Mouse (Mus musculus) limb, embryonic 10.5 days (tissue): ENCODE measurements around the gene Mars. TPM values are rescaled to one million over a fixed set of nuclear protein-coding genes. Genes with fewer than 3 reads are reported as not detected.

Experiments
- DNase-seq: peaks from one replicate; pipeline ENCODE4 v3.0.0-alpha.2; 2017; ENCODE audit warnings: low spot score
- H3K27ac ChIP-seq: fragments of 300-500 bp; sonication (generic); 2 replicates; pipeline ENCODE4 v1.5.1; 2016; ENCODE audit warnings: mild to moderate bottlenecking
- H3K27me3 ChIP-seq: fragments of 300-500 bp; sonication (generic); 2 replicates; pipeline ENCODE4 v1.6.1; 2016; ENCODE audit warnings: low read depth, mild to moderate bottlenecking; ENCODE audit not compliant: poor library complexity, severe bottlenecking
- H3K36me3 ChIP-seq: fragments of 300-500 bp; sonication (generic); 2 replicates; pipeline ENCODE4 v1.6.1; 2016; ENCODE audit warnings: mild to moderate bottlenecking, moderate library complexity
- H3K4me1 ChIP-seq: fragments of 300-500 bp; sonication (generic); 2 replicates; pipeline ENCODE4 v1.6.1; 2016
- H3K4me3 ChIP-seq: fragments of 300-500 bp; sonication (generic); 2 replicates; pipeline ENCODE4 v1.5.1; 2016; ENCODE audit warnings: mild to moderate bottlenecking, moderate library complexity
- H3K9me3 ChIP-seq: fragments of 300-500 bp; sonication (generic); replicated peaks from 2 replicates; pipeline ENCODE4 v1.6.1; 2016; ENCODE audit warnings: mild to moderate bottlenecking
- WGBS: fragments of 180-500 bp; shearing (Covaris S2); methylation state at CpG from one replicate; pipeline ENCODE4 v1.1.7; 2016; 5-methylcytosine and 5-hydroxymethylcytosine counted together
- polyA plus RNA-seq: library from polyadenylated mRNA; unstranded; fragments of >200 nt; fragmentation: Nextera tagmentation; extraction: Ambion mirVana; gene quantifications from 2 replicates; pipeline ENCODE4 v1.2.1, GENCODE M21; 2016

The Mars gene
- polyA plus RNA-seq: 170 and 205 TPM in 2 replicates

GRCm38 (mm10) chr10:127311476-127312355 lies at the start of gene Mars:
Gene Mars (minus strand): TSS chr10:127311786.
- H3K27ac ChIP-seq: peak within 1 kb of the TSS; percentile 89
- DNase-seq: peak; percentile 94
- H3K9me3 ChIP-seq: no peaks in the 10 kb centered on the region
- peaks cover 15% of the 10 kb centered on the region for H3K4me1 ChIP-seq
- H3K27me3 ChIP-seq: no peaks in the 10 kb centered on the region
- H3K36me3 ChIP-seq: peaks cover 34% of the 10 kb centered on the region
- H3K4me3 ChIP-seq: peak within 1 kb of the TSS; percentile 96
- under 1% methylated on average over 65 of the region's 65 CpGs for WGBS

DNA sequence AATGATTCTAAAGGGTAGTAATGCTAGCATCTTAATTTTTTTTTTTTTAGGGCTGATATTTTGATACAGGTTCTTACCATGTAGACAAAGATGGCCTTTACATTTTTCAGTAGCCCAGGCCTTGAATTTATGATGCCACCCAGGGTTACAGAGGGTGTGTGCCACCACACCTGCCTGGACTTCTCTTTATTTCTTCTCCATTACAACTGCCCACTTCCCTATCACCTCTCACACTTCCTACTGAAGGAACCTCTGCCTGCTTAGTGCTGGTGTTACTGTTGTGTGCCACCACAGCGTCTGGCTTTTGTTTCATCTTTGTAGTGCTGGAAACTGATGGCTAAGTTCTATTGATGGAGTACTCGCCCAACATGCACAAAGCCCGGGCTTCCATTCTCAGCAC lies 49.1 kb upstream of the Mars start:
- 92% methylated on average over 3 of the region's 3 CpGs for WGBS
- no peak overlapping the region for H3K4me3 ChIP-seq
- H3K27ac ChIP-seq: no peak overlapping the region
- no peaks in the 10 kb centered on the region for H3K4me1 ChIP-seq
- H3K36me3 ChIP-seq: no peaks in the 10 kb centered on the region
- no peaks in the 10 kb centered on the region for H3K9me3 ChIP-seq
- no peaks in the 10 kb centered on the region for H3K27me3 ChIP-seq
- no peak for DNase-seq

DNA sequence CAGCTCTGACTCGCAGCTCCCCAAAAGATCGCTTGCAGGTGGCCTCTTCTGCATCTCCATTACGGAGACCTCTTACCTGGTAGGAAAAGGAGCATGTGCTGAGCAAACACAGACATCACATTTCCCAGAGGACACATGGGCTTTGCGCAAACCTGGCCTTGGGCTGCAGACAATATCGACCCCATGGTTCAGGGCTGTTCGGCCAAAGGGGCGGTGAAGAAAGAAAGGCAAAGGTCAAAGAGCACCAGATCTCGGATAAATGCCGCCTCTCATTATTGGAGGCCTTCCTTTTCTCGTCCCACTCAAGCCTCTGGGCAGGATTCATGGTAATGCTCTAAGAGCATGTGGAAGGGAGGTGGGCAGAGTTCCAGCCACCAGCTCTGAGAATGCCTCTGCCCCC lies 43.8 kb upstream of the Mars start:
- no peaks in the 10 kb centered on the region for H3K36me3 ChIP-seq
- H3K4me1 ChIP-seq: peaks cover 16% of the 10 kb centered on the region
- no peak overlapping the region for H3K27ac ChIP-seq
- H3K27me3 ChIP-seq: peaks cover 13% of the 10 kb centered on the region
- 83% methylated on average over 10 of the region's 10 CpGs for WGBS
- H3K9me3 ChIP-seq: no peaks in the 10 kb centered on the region
- no peak overlapping the region for H3K4me3 ChIP-seq
- DNase-seq: no peak

- peaks cover 20% of the 10 kb centered on the region for H3K27me3 ChIP-seq
- H3K9me3 ChIP-seq: no peaks in the 10 kb centered on the region
- no peak for DNase-seq
- 86% methylated on average over 18 of the region's 18 CpGs for WGBS
- no peak within 1 kb of the TSS for H3K4me3 ChIP-seq
- H3K36me3 ChIP-seq: no peaks in the 10 kb centered on the region
- H3K4me1 ChIP-seq: peaks cover 19% of the 10 kb centered on the region
- H3K27ac ChIP-seq: no peak within 1 kb of the TSS
These were observed 42.6 kb upstream of the Mars start, which contains the start of gene Inhbe for GRCm38 (mm10) chr10:127353909-127354895. Gene Inhbe (minus strand): TSS chr10:127354411.

GRCm38 (mm10) chr10:127352766-127353165 lies 41.2 kb upstream of the Mars start:
- H3K4me1 ChIP-seq: peaks cover 19% of the 10 kb centered on the region
- no peak overlapping the region for H3K27ac ChIP-seq
- H3K4me3 ChIP-seq: no peak overlapping the region
- H3K36me3 ChIP-seq: no peaks in the 10 kb centered on the region
- peaks cover 20% of the 10 kb centered on the region for H3K27me3 ChIP-seq
- H3K9me3 ChIP-seq: no peaks in the 10 kb centered on the region
- no peak for DNase-seq
- WGBS: 90% methylated on average over 11 of the region's 11 CpGs

DNA sequence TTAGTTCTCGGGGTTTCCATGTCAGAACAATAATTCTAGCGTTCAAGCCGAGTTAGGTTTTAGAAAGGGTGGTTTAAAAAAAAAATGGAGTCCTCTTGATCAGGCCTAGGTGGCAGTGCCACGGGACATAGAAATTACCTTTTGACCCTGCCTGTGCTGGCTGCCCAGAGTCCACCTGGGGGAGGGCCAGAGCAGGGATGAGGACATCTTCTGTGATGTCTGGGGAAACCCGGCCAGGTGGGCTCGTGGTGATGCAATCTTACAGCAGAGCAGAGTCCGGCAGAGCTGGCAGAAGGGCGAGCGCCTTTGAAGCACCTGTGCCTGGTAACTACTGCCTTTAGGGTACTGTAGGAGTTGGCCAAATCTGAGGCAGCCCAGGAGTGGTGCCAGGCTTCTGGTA lies 40.6 kb upstream of the Mars start:
- H3K4me1 ChIP-seq: peaks cover 19% of the 10 kb centered on the region
- peaks cover 20% of the 10 kb centered on the region for H3K27me3 ChIP-seq
- H3K27ac ChIP-seq: no peak overlapping the region
- H3K36me3 ChIP-seq: no peaks in the 10 kb centered on the region
- no peak overlapping the region for H3K4me3 ChIP-seq
- no peaks in the 10 kb centered on the region for H3K9me3 ChIP-seq
- no peak for DNase-seq
- 86% methylated on average over 9 of the region's 9 CpGs for WGBS

GRCm38 (mm10) chr10:127351719-127352118 lies 40.1 kb upstream of the Mars start:
- WGBS: 68% methylated on average over 8 of the region's 8 CpGs
- Histone ChIP-seq H3K9me3 (no peaks in the 10 kb centered on the region), H3K4me1 (peaks cover 19% of the 10 kb centered on the region), H3K27ac (no peak overlapping the region; the same call in 1 of the 2 replicates), H3K27me3 (peaks cover 20% of the 10 kb centered on the region), H3K36me3 (no peaks in the 10 kb centered on the region), H3K4me3 (no peak overlapping the region)
- DNase-seq: no peak

- no peak for DNase-seq
- peaks cover 20% of the 10 kb centered on the region for H3K27me3 ChIP-seq
- no peaks in the 10 kb centered on the region for H3K9me3 ChIP-seq
- peaks cover 19% of the 10 kb centered on the region for H3K4me1 ChIP-seq
- H3K36me3 ChIP-seq: no peaks in the 10 kb centered on the region
- H3K4me3 ChIP-seq: peak overlapping the region; percentile 41
- H3K27ac ChIP-seq: peak overlapping the region; percentile 63
- 81% methylated on average over 8 of the region's 8 CpGs for WGBS
These were observed 39.7 kb upstream of the Mars start for GRCm38 (mm10) chr10:127351285-127351595.

DNA sequence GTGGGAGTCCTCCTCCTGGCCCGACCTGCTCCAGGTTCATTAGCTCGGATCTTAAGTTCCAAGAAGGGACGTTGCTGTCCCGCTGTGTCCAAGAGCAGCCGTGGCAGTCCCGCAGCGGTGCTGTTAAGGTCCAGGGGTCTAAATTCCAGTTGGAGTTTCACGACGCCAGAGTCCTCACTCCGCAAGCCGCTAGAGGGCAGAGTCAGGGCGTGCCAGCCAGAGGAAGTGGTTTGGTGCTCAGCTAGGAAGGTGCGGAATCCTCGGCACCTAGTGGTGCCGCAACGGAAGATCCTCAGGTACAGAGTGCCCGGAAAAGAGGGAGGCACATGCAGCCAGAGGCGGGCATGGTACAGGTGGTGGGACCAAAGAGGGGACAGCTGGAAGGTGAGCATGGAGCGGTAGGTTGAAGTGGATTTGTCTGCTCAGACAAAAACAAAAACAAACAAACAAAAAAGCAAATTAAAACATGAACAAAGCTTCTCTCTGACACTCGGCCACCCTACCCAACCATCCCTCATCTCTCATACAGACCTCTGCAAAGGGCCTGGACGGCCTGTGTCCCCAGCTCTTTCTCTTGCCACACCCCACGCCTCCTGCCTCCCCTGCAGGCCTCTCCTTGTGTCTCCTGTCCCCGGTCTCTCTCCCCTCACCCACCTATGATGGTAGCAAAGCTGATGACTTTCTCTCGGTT lies 39.2 kb upstream of the Mars start:
- peaks cover 19% of the 10 kb centered on the region for H3K4me1 ChIP-seq
- DNase-seq: peak; percentile 87
- no peaks in the 10 kb centered on the region for H3K36me3 ChIP-seq
- 15% methylated on average over 24 of the region's 24 CpGs for WGBS
- H3K27me3 ChIP-seq: peaks cover 20% of the 10 kb centered on the region
- no peaks in the 10 kb centered on the region for H3K9me3 ChIP-seq
- peak overlapping the region; percentile 41 for H3K4me3 ChIP-seq
- H3K27ac ChIP-seq: peak overlapping the region; percentile 63

- Histone ChIP-seq H3K36me3 (no peaks in the 10 kb centered on the region), H3K4me1 (peaks cover 19% of the 10 kb centered on the region), H3K9me3 (no peaks in the 10 kb centered on the region), H3K27me3 (peaks cover 20% of the 10 kb centered on the region), H3K27ac (no peak overlapping the region), H3K4me3 (no peak overlapping the region)
- WGBS: 84% methylated on average over 8 of the region's 8 CpGs
- no peak for DNase-seq
These were observed 38.2 kb upstream of the Mars start for GRCm38 (mm10) chr10:127349810-127350209.

DNA sequence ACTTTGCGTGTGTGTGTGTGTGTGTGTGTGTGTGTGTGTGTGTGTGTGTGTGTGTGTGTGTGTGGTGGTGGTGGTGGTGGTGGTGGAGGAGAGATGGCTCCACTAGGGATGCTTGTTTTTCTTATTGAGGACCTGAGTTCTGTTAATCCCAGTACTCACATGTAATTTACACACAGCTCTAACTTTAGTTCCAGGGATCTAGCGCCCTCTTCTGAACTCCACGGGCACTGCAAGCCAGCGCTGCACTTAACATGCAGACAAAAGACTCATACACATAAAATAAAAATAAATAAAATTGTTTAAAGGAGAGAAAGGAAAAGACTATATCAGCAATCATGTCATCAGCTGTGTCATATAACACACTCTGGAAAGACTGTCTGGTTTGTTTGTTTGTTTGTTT lies 37.4 kb upstream of the Mars start:
- no peak for DNase-seq
- 76% methylated on average over 4 of the region's 4 CpGs for WGBS
- H3K27me3 ChIP-seq: peaks cover 20% of the 10 kb centered on the region
- no peaks in the 10 kb centered on the region for H3K36me3 ChIP-seq
- H3K9me3 ChIP-seq: no peaks in the 10 kb centered on the region
- H3K4me1 ChIP-seq: peaks cover 19% of the 10 kb centered on the region
- no peak overlapping the region for H3K27ac ChIP-seq
- no peak overlapping the region for H3K4me3 ChIP-seq

- Histone ChIP-seq H3K36me3 (no peaks in the 10 kb centered on the region), H3K9me3 (no peaks in the 10 kb centered on the region), H3K4me1 (peaks cover 25% of the 10 kb centered on the region), H3K27me3 (peaks cover 17% of the 10 kb centered on the region; the same call in 1 of the 2 replicates), H3K27ac (no peak overlapping the region), H3K4me3 (no peak overlapping the region)
- no peak for DNase-seq
- 93% methylated on average over 3 of the region's 3 CpGs for WGBS
These were observed 34.6 kb upstream of the Mars start for GRCm38 (mm10) chr10:127346173-127346572.
